Mouse (Mus musculus) E14TG2a.4 (cell line): ENCODE measurements around the gene Selplg.

ENCODE experiments used
- CTCF ChIP-seq: conservative IDR thresholded peaks from 2 replicates; pipeline ENCODE4 v1.5.1; 2014; ENCODE audit warnings: low read length
- NANOG ChIP-seq: IDR thresholded peaks from 2 replicates; pipeline ENCODE4 v1.6.1; 2014; ENCODE audit warnings: borderline replicate concordance, low read length, mixed read lengths

GRCm38 (mm10) chr5:113829566-113830291 is 2.7 kb downstream of the Selplg start:
- TF ChIP-seq CTCF (no peak), NANOG (no peak)
